Mouse (Mus musculus) olfactory bulb, adult 2 months (tissue): ENCODE results near the gene Morn1.

Experiments used
- CTCF ChIP-seq: fragments of 200-500 bp; IDR thresholded peaks from 2 replicates; pipeline ENCODE4 v1.5.1; 2012; ENCODE audit warnings: low read depth, mild to moderate bottlenecking, low read length, moderate library complexity; ENCODE audit not compliant: insufficient read depth
- POLR2A ChIP-seq: fragments of 200-500 bp; IDR thresholded peaks from 2 replicates; pipeline ENCODE4 v1.6.1; 2012; ENCODE audit warnings: mild to moderate bottlenecking, low read depth, low read length, moderate library complexity; ENCODE audit not compliant: insufficient read depth

GRCm38 (mm10) chr4:155125310-155125709 lies 38.9 kb downstream of the Morn1 start:
- TF ChIP-seq CTCF: no peak
- TF ChIP-seq POLR2A: no peak
